Mouse (Mus musculus) CH12.LX (cell line): Measurements from ENCODE around the gene Kif13a. TPM values are rescaled to one million over a fixed set of nuclear protein-coding genes. Genes with fewer than 3 reads are reported as not detected.

Experiments used
- DNase-seq: peaks from one replicate; pipeline ENCODE4 v3.0.0-alpha.2; 2013; ENCODE audit errors: extremely low read depth
- H3K27ac ChIP-seq: 2 replicates; pipeline ENCODE4 v1.5.1; 2012; ENCODE audit warnings: low read depth, mild to moderate bottlenecking, control low read depth, moderate library complexity; ENCODE audit not compliant: insufficient read depth
- H3K27me3 ChIP-seq: replicated peaks from 2 replicates; pipeline ENCODE3; 2012; ENCODE audit warnings: inconsistent platforms
- H3K36me3 ChIP-seq, 2 experiments: replicated peaks in 1 of 2; 2 replicates each; pipeline versions ENCODE3 to v1.6.1; 2012; ENCODE audit warnings: inconsistent platforms in 1 of 2, low read length in 1 of 2, mild to moderate bottlenecking in 1 of 2, mixed read lengths in 1 of 2, moderate library complexity in 1 of 2; ENCODE audit not compliant: control insufficient read depth in 1 of 2, insufficient read depth in 1 of 2
- H3K4me1 ChIP-seq, 2 experiments: 2 replicates each; pipeline ENCODE4 v1.6.1; 2012; ENCODE audit warnings: inconsistent platforms in 1 of 2, moderate library complexity in 1 of 2; ENCODE audit not compliant: insufficient read depth in 2 of 2, control insufficient read depth in 1 of 2
- H3K4me2 ChIP-seq: 2 replicates; pipeline ENCODE4 v1.6.1; 2012; ENCODE audit warnings: low read depth, mild to moderate bottlenecking, control low read depth; ENCODE audit not compliant: poor library complexity, insufficient read depth, severe bottlenecking
- H3K4me3 ChIP-seq, 3 experiments: fragments of 150-350 bp in 1 of 3; sonication (generic) in 1 of 3; replicated peaks in 1 of 3; 2 replicates each; pipeline versions ENCODE3 to v1.5.1; 2011 to 2012; ENCODE audit warnings: low read depth in 2 of 3, low read length in 2 of 3, mild to moderate bottlenecking in 2 of 3, moderate library complexity in 2 of 3, control low read depth in 1 of 3, improper control_type of control experiment in 1 of 3, inconsistent platforms in 1 of 3, mixed read lengths in 1 of 3; ENCODE audit not compliant: poor library complexity in 1 of 3
- H3K79me2 ChIP-seq: replicated peaks from 2 replicates; pipeline ENCODE4 v1.6.1; 2012; ENCODE audit warnings: mild to moderate bottlenecking, moderate library complexity; ENCODE audit not compliant: control insufficient read depth, poor library complexity, insufficient read depth, severe bottlenecking; ENCODE audit errors: extremely low read depth
- H3K9ac ChIP-seq: 2 replicates; pipeline ENCODE4 v1.6.1; 2012; ENCODE audit warnings: low read depth, mild to moderate bottlenecking, control low read depth, moderate library complexity; ENCODE audit not compliant: insufficient read depth
- H3K9me3 ChIP-seq: replicated peaks from 2 replicates; pipeline ENCODE3; 2012; ENCODE audit warnings: low read length, inconsistent platforms, mixed read lengths
- BHLHE40 ChIP-seq: IDR thresholded peaks from 2 replicates; pipeline ENCODE4 v1.6.1; 2011; ENCODE audit warnings: mild to moderate bottlenecking, low read depth, low read length, improper control_type of control experiment
- ELF1 ChIP-seq: IDR thresholded peaks from 2 replicates; pipeline ENCODE4 v1.6.1; 2014; ENCODE audit warnings: low read depth, mild to moderate bottlenecking, inconsistent platforms, low read length, improper control_type of control experiment
- EP300 ChIP-seq: IDR thresholded peaks from 2 replicates; pipeline ENCODE4 v1.6.1; 2011; ENCODE audit warnings: low read length, improper control_type of control experiment
- ETS1 ChIP-seq: conservative IDR thresholded peaks from 2 replicates; pipeline ENCODE4 v1.6.1; 2012; ENCODE audit warnings: low read depth, mild to moderate bottlenecking, inconsistent platforms, low read length, improper control_type of control experiment, moderate library complexity
- GABPA ChIP-seq: IDR thresholded peaks from 2 replicates; pipeline ENCODE4 v1.6.1; 2012; ENCODE audit warnings: low read depth, low read length, improper control_type of control experiment, inconsistent platforms; ENCODE audit not compliant: insufficient replicate concordance
- HCFC1 ChIP-seq: IDR thresholded peaks from 2 replicates; pipeline ENCODE4 v1.6.1; 2012; ENCODE audit warnings: low read depth, mild to moderate bottlenecking, inconsistent platforms, low read length, improper control_type of control experiment
- IRF4 ChIP-seq: IDR thresholded peaks from 2 replicates; pipeline ENCODE4 v1.6.1; 2014; ENCODE audit warnings: low read depth, mild to moderate bottlenecking, inconsistent platforms, low read length, improper control_type of control experiment
- JUN ChIP-seq: IDR thresholded peaks from 2 replicates; pipeline ENCODE4 v1.6.1; 2011; ENCODE audit warnings: low read depth, mild to moderate bottlenecking, low read length, improper control_type of control experiment, moderate library complexity; ENCODE audit not compliant: insufficient read depth
- JUND ChIP-seq: conservative IDR thresholded peaks from 2 replicates; pipeline ENCODE4 v1.6.1; 2011; ENCODE audit warnings: low read depth, low read length, improper control_type of control experiment
- MAX ChIP-seq: IDR thresholded peaks from 2 replicates; pipeline ENCODE4 v1.6.1; 2011; ENCODE audit warnings: low read length, improper control_type of control experiment
- MEF2A ChIP-seq: IDR thresholded peaks from 2 replicates; pipeline ENCODE4 v1.6.1; 2014; ENCODE audit warnings: low read depth, mild to moderate bottlenecking, inconsistent platforms, low read length, improper control_type of control experiment, borderline replicate concordance
- MXI1 ChIP-seq: IDR thresholded peaks from 2 replicates; pipeline ENCODE4 v1.6.1; 2011; ENCODE audit warnings: mild to moderate bottlenecking, low read depth, low read length, improper control_type of control experiment
- MYC ChIP-seq: IDR thresholded peaks from 2 replicates; pipeline ENCODE4 v1.6.1; 2011; ENCODE audit warnings: low read depth, mild to moderate bottlenecking, improper control_type of control experiment, low read length
- NRF1 ChIP-seq: IDR thresholded peaks from 2 replicates; pipeline ENCODE4 v1.6.1; 2014; ENCODE audit warnings: low read depth, mild to moderate bottlenecking, inconsistent platforms, low read length, improper control_type of control experiment, moderate library complexity
- POLR2A ChIP-seq: IDR thresholded peaks from 2 replicates; pipeline ENCODE4 v1.6.1; 2011; ENCODE audit warnings: low read depth, mild to moderate bottlenecking, improper control_type of control experiment, low read length
- RCOR1 ChIP-seq: conservative IDR thresholded peaks from 2 replicates; pipeline ENCODE4 v1.6.1; 2012; ENCODE audit warnings: low read depth, mild to moderate bottlenecking, inconsistent platforms, low read length, improper control_type of control experiment
- SIN3A ChIP-seq: IDR thresholded peaks from 2 replicates; pipeline ENCODE4 v1.6.1; 2012; ENCODE audit warnings: low read length, improper control_type of control experiment, inconsistent platforms
- TCF12 ChIP-seq: IDR thresholded peaks from 2 replicates; pipeline ENCODE4 v1.6.1; 2014; ENCODE audit warnings: low read depth, mild to moderate bottlenecking, inconsistent platforms, low read length, improper control_type of control experiment
- UBTF ChIP-seq: IDR thresholded peaks from 2 replicates; pipeline ENCODE4 v1.6.1; 2012; ENCODE audit warnings: low read depth, mild to moderate bottlenecking, inconsistent platforms, low read length, improper control_type of control experiment, moderate library complexity
- dilution Hi-C: fragments of 300-500 bp; cut with MboI; formaldehyde crosslinking; loops from 2 replicates; pipeline ENCODE4 v1.14.3; 2020; ENCODE audit warnings: low sequenced_read_pairs; ENCODE audit not compliant: extremely low pct_unique_long_range_greater_than_20kb, extremely low pct_ligation_motif_present
- in situ Hi-C: fragments of 300-500 bp; cut with MboI; formaldehyde crosslinking; loops from 3 replicates; pipeline ENCODE4 v1.14.3; 2019; ENCODE audit warnings: low sequenced_read_pairs, low pct_ligation_motif_present, low pct_unique_long_range_greater_than_20kb, mixed read lengths
- polyA plus RNA-seq: library from polyadenylated mRNA; unstranded; fragments of >175 nt; gene quantifications from 2 replicates; pipeline ENCODE4 v1.2.1, GENCODE M21; 2012; ENCODE audit warnings: low read depth; ENCODE audit not compliant: insufficient read length
- total RNA-seq, 2 experiments: library from RNA; depleted of rRNA; stranded (reverse); fragments of 300-350 nt in 1 of 2; fragments of >200 nt in 1 of 2; gene quantifications; 2 replicates each; pipeline ENCODE4 v1.2.3; 2012 to 2014

Kif13a gene
- total and polyA plus RNA-seq, 3 experiments: not detected

- TF ChIP-seq RCOR1 (no peak), JUN (peak; percentile 53), EP300 (peak; percentile 28; the same call in 1 of the 2 replicates), ETS1 (peak; percentile 36; the same call in 1 of the 2 replicates), JUND (peak; percentile 58; the same call in 1 of the 2 replicates), HCFC1 (no peak)
- Histone ChIP-seq H3K27ac (no peak overlapping the region), H3K9me3 (no peaks in the 10 kb centered on the region), H3K4me3 (no peak overlapping the region), H3K9ac (no peak overlapping the region), H3K27me3 (no peaks in the 10 kb centered on the region), H3K4me2 (peak overlapping the region; percentile 31; the same call in 1 of the 2 replicates), H3K36me3 (no peaks in the 10 kb centered on the region), H3K4me1 (peaks cover 10 to 40% of the 10 kb centered on the region in 2 experiments), H3K79me2 (no peaks in the 10 kb centered on the region)
- DNase-seq: peak; percentile 4
- dilution Hi-C loops: no loop called here
- in situ Hi-C loops: no loop called here
Measured at GRCm38 (mm10) chr13:46908387-46908786, 21.3 kb downstream of the Kif13a start.

GRCm38 (mm10) chr13:46907861-46908260, 21.8 kb downstream of the Kif13a start:
- Histone ChIP-seq H3K4me2 (peak overlapping the region; percentile 31; the same call in 1 of the 2 replicates), H3K36me3 (no peaks in the 10 kb centered on the region), H3K27me3 (no peaks in the 10 kb centered on the region), H3K4me1 (peaks cover 10 to 40% of the 10 kb centered on the region in 2 experiments), H3K9me3 (no peaks in the 10 kb centered on the region), H3K4me3 (no peak overlapping the region), H3K9ac (no peak overlapping the region), H3K79me2 (no peaks in the 10 kb centered on the region), H3K27ac (no peak overlapping the region)
- DNase-seq: peak; percentile 78
- in situ Hi-C loops (no loop called here), dilution Hi-C loops (no loop called here)
- no peak for TF ChIP-seq MYC
- peak; percentile 50; the same call in 1 of the 2 replicates for TF ChIP-seq MXI1
- no peak for TF ChIP-seq MAX
- TF ChIP-seq BHLHE40: peak; percentile 48; the same call in 1 of the 2 replicates
- TF ChIP-seq HCFC1: no peak
- peak; percentile 94 for TF ChIP-seq JUND
- 0 out of 2 replicates have a peak, but pooled peaks have one; percentile 30 for TF ChIP-seq TCF12
- TF ChIP-seq UBTF: no peak
- TF ChIP-seq NRF1: no peak
- TF ChIP-seq MEF2A: peak; percentile 96
- TF ChIP-seq GABPA: no peak
- TF ChIP-seq SIN3A: peak; percentile 42; the same call in 1 of the 2 replicates
- TF ChIP-seq IRF4: peak; percentile 89
- TF ChIP-seq ETS1: peak; percentile 92
- TF ChIP-seq JUN: peak; percentile 95
- no peak for TF ChIP-seq POLR2A
- TF ChIP-seq EP300: peak; percentile 93
- 0 out of 2 replicates have a peak, but pooled peaks have one; percentile 25 for TF ChIP-seq ELF1
- TF ChIP-seq, all 38 proteins: peak for 11
